Mouse (Mus musculus) adipose tissue, adult 10 weeks (tissue): ENCODE results near the gene Vmn1r12. TPM values are rescaled to one million over a fixed set of nuclear protein-coding genes. Genes with fewer than 3 reads are reported as not detected.

Source experiments
- polyA plus RNA-seq: library from polyadenylated mRNA; stranded (reverse); fragments of 350-450 nt; fragmentation: Illumina TruSeq; extraction: RNeasy Lipid Tissue Mini Kit (QIAGEN cat#74804); gene quantifications from one replicate; pipeline ENCODE4 v1.2.3, GENCODE M21; 2014; ENCODE audit warnings: low read depth, low replicate concordance

Gene Vmn1r12
- polyA plus RNA-seq: not detected

DNA sequence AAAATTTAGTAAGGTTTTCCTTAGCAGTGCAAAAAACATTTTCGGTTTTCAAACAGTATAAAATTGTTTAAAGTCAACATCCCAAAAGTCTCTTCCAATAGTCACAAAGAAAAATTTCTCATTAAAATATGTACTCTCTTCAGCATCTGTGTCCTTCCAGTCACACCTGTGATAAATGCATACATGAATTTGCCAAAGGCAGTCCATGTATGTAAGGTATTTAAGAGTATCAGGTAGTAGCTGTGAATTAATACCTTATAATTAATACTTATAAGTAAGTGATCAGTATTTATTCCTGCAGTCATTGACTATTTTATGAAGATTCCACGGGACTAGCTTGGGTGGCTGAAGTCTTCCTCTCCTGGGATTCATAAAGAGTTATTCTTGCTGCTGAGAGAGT lies at the start of gene Vmn1r12:
Gene Vmn1r12 (plus strand): TSS at position 301 of the 400 bp plus-strand sequence.

DNA sequence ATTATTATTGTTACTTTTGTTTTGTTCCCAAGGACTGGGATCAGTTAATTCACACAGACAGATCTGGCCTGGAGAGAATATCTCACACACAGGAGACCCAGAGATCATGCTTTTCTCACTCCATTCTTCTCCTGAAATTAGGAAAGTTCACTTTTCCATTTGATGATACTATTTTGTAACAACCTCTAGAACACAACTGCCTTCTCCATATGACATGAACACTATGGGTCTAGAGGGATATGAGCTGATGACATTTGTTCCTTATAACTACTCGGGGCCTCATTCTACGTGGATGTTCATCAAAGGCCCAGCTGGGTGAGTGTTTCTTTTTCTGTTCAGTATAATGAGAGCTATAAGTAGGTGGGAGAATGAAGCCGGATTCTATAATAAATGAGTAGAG lies 47.6 kb upstream of the Vmn1r12 start, which contains the start of gene Vmn1r10:
Gene Vmn1r10 (plus strand): TSS at position 301 of the 400 bp plus-strand sequence.

DNA sequence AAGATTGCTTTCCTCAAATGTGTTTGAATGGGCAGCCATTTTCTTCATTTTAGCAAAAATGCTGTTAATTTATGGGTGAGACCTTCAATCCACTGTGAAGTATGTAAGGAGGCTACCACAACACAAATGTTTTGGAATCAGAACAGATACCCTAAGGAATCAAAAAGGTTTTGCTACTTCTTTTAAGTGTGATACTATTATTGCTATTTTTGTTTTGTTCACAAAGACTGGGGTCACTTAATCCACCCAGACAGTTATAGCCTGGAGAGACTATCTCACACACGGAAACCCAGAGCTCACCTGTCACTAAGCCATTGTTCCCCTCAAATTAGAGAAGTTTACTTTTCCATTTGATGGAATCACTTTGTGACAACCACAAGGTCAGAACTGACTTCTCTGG lies 23.6 kb upstream of the Vmn1r12 start, which contains the start of gene Vmn1r11:
Gene Vmn1r11 (plus strand): TSS at position 301 of the 400 bp plus-strand sequence.

DNA sequence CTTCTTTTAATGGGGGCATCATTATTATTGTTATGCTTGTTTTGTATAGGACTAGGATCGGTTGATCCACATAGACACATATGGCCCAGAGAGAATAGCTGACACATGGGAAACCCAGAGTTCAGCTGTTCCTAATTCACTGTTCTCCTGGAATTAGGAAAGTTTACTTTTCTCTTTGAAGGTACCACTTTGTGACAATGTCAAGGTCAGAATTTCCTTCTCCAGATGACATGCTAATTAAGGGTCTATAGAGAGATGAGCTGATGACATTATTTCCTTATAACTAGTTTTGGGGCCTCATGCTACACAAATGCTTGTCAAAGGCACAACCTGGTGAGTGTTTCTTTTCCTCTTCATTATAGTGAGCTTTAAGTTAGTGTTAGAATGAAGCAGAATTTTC lies 46.3 kb downstream of the Vmn1r12 start, which contains the start of gene Vmn1r13:
Gene Vmn1r13 (plus strand): TSS at position 301 of the 400 bp plus-strand sequence.

Other genes starting within 250 kb of the Vmn1r12 start
- 20.8 TPM for gene Nt5c3, start 233.0 kb upstream of the Vmn1r12 start, polyA plus RNA-seq
- 0.46 TPM for gene Vmn1r4, start 232.9 kb upstream of the Vmn1r12 start, polyA plus RNA-seq
- not detected for gene Vmn1r5, start 186.6 kb upstream of the Vmn1r12 start, polyA plus RNA-seq
- gene Vmn1r6, start 159.7 kb upstream of the Vmn1r12 start, polyA plus RNA-seq: not detected
- gene Vmn1r7, start 131.6 kb upstream of the Vmn1r12 start, polyA plus RNA-seq: not detected
- not detected for gene Vmn1r8, start 124.6 kb upstream of the Vmn1r12 start, polyA plus RNA-seq
- gene Vmn1r9, start 90.1 kb upstream of the Vmn1r12 start, polyA plus RNA-seq: not detected
- gene Vmn1r10, start 47.5 kb upstream of the Vmn1r12 start, polyA plus RNA-seq: not detected
- gene Vmn1r11, start 23.5 kb upstream of the Vmn1r12 start, polyA plus RNA-seq: not detected
- gene Vmn1r13, start 46.4 kb downstream of the Vmn1r12 start, polyA plus RNA-seq: not detected
- not detected for gene Vmn1r14, start 74.8 kb downstream of the Vmn1r12 start, polyA plus RNA-seq
- not detected for gene Vmn1r15, start 101.0 kb downstream of the Vmn1r12 start, polyA plus RNA-seq
- not detected for gene Vmn1r16, start 172.6 kb downstream of the Vmn1r12 start, polyA plus RNA-seq
- gene Vmn1r17, start 206.8 kb downstream of the Vmn1r12 start, polyA plus RNA-seq: not detected
- gene Vmn1r18, start 238.9 kb downstream of the Vmn1r12 start, polyA plus RNA-seq: not detected
- not detected for gene Vmn1r19, start 246.9 kb downstream of the Vmn1r12 start, polyA plus RNA-seq